Mouse (Mus musculus) kidney, postnatal 10 days (tissue): ENCODE measurements around the gene Ly6g6d.
A peak's percentile ranks its signal among the peaks of the same experiment; 100 is the strongest.

Experiments used
- DNase-seq: peaks from one replicate; pipeline ENCODE4 v3.0.0; 2021; ENCODE audit warnings: mixed read lengths

Gene Ly6g6d

GRCm38 (mm10) chr17:35096597-35096996, 18.7 kb upstream of the Ly6g6d start:
- no peak for DNase-seq

- DNase-seq: no peak
Measured at GRCm38 (mm10) chr17:35094475-35095365, 16.9 kb upstream of the Ly6g6d start.

GRCm38 (mm10) chr17:35092403-35093198, 14.7 kb upstream of the Ly6g6d start:
- DNase-seq: no peak

GRCm38 (mm10) chr17:35090166-35090932, 12.5 kb upstream of the Ly6g6d start:
- no peak for DNase-seq

GRCm38 (mm10) chr17:35088825-35089644, 11.2 kb upstream of the Ly6g6d start, which contains the start of gene Abhd16a:
TSS of gene Abhd16a (plus strand) at chr17:35089263.
- peak; percentile 97 for DNase-seq

- no peak for DNase-seq
Measured at GRCm38 (mm10) chr17:35088151-35088550, 10.3 kb upstream of the Ly6g6d start.

- DNase-seq: no peak
Measured at GRCm38 (mm10) chr17:35085208-35085865, 7.5 kb upstream of the Ly6g6d start, which contains the start of gene Ly6g6f. TSS of gene Ly6g6f (minus strand) at chr17:35085610.

GRCm38 (mm10) chr17:35083929-35084497, 6.1 kb upstream of the Ly6g6d start:
- DNase-seq: no peak

GRCm38 (mm10) chr17:35082841-35083576, 5.1 kb upstream of the Ly6g6d start:
- DNase-seq: no peak

GRCm38 (mm10) chr17:35080710-35081109, 2.8 kb upstream of the Ly6g6d start:
- no peak for DNase-seq

- DNase-seq: no peak
Measured at GRCm38 (mm10) chr17:35080248-35080647, 2.4 kb upstream of the Ly6g6d start.

GRCm38 (mm10) chr17:35079778-35080177, 1.9 kb upstream of the Ly6g6d start:
- no peak for DNase-seq

GRCm38 (mm10) chr17:35077285-35077684, 580 bp downstream of the Ly6g6d start:
- DNase-seq: no peak

GRCm38 (mm10) chr17:35076507-35077176, 1.2 kb downstream of the Ly6g6d start, which contains the start of gene Ly6g6e:
TSS of gene Ly6g6e (plus strand) at chr17:35076902.
- no peak for DNase-seq

- no peak for DNase-seq
Measured at GRCm38 (mm10) chr17:35074097-35074496, 3.8 kb downstream of the Ly6g6d start.

GRCm38 (mm10) chr17:35071454-35071853, 6.4 kb downstream of the Ly6g6d start:
- DNase-seq: no peak

- no peak for DNase-seq
Measured at GRCm38 (mm10) chr17:35070556-35071229, 7.2 kb downstream of the Ly6g6d start.

- no peak for DNase-seq
Measured at GRCm38 (mm10) chr17:35068213-35068914, 9.5 kb downstream of the Ly6g6d start.
